8 mouse cellular contexts compared by ENCODE assay signal in genomic region chr3:45379972-45380761, GRCm38 (mm10). TPM values are rescaled to one million over a fixed set of nuclear protein-coding genes. Genes with fewer than 3 reads are reported as not detected.
DNase-seq lines count a peak whose midpoint lies in the region; ATAC-seq and TF ChIP-seq lines count a peak whose summit lies in the region.

No protein-coding gene starts in this region.

- DNase-seq in frontal cortex, postnatal 36 days (ENCODE audit: low spot score in 2 of 2) = no peak
- peak; percentile 12 for DNase-seq in ovary, postnatal 36 days (ENCODE audit: low spot score)
- no peak for DNase-seq in ovary, postnatal 14 days (ENCODE audit: low spot score)
- peak; percentile 38 to 42 for DNase-seq in frontal cortex, postnatal 14 days (ENCODE audit: low spot score in 2 of 2)
- peak; percentile 64 for DNase-seq in limb, embryonic 10.5 days (ENCODE audit: low spot score)
- no peak for DNase-seq in thymus, postnatal 14 days

- no peak for TF ChIP-seq CTCF in olfactory bulb, adult 2 months (IDR thresholded peaks at IDR 0.05; ENCODE audit: insufficient read depth, low read depth, low read length)

- H3K27me3 ChIP-seq in limb, embryonic 10.5 days (ENCODE audit: low read depth, poor library complexity, severe bottlenecking) = peaks cover 61% of the 10 kb centered on the region

- no peaks in the 10 kb centered on the region for H3K9me3 ChIP-seq in limb, embryonic 10.5 days (replicated peaks)

- peak; percentile 0; the same call in 1 of the 2 replicates for ATAC-seq in frontal cortex, adult (ENCODE audit: low TSS enrichment)

- H3K36me3 ChIP-seq in limb, embryonic 10.5 days = no peaks in the 10 kb centered on the region

- whole genome bisulfite sequencing in limb, embryonic 10.5 days = 2% methylated on average over 55 of the region's 55 CpGs
- under 1% methylated on average over 55 of the region's 55 CpGs for WGBS in olfactory bulb, adult 2 months

- peak overlapping the region; percentile 70 for H3K4me3 ChIP-seq in limb, embryonic 10.5 days
- peak overlapping the region; percentile 88 for H3K4me3 ChIP-seq in olfactory bulb, adult 2 months (ENCODE audit: insufficient read depth, low read depth, low read length)

- no peak overlapping the region for H3K27ac ChIP-seq in limb, embryonic 10.5 days
- H3K27ac ChIP-seq in olfactory bulb, adult 2 months (ENCODE audit: insufficient read depth, low read depth, low read length) = peak overlapping the region; percentile 80

- H3K4me1 ChIP-seq in limb, embryonic 10.5 days = peaks cover 45% of the 10 kb centered on the region
- peaks cover 4% of the 10 kb centered on the region; the same call in 1 of the 2 replicates for H3K4me1 ChIP-seq in olfactory bulb, adult 2 months (ENCODE audit: control insufficient read depth, insufficient read depth, low read length)

- TF ChIP-seq POLR2A in olfactory bulb, adult 2 months (IDR thresholded peaks at IDR 0.05; ENCODE audit: insufficient read depth, low read depth, low read length) = no peak

RNA-seq across cellular contexts. Expression of gene Pcdh10, which starts 2.0 kb away (rescaled TPM):
- polyA plus RNA-seq in limb, embryonic 10.5 days (2016; fragmentation: Nextera tagmentation; extraction: Ambion mirVana) = 1.7 and 5.9 TPM in 2 replicates
- 71.0 and 164 TPM in 2 replicates for polyA plus RNA-seq in olfactory bulb, adult 2 months (2012; ENCODE audit: insufficient read depth, insufficient read length, low replicate concordance, missing spikeins)

Comparison
In these comparisons a context has a peak if more than half of its experiments do, and no peak if none do; other contexts are left out.
1. DNase-seq: peak in ovary, postnatal 36 days (single experiment), frontal cortex, postnatal 14 days (2 of 2) and limb, embryonic 10.5 days (single experiment); none in frontal cortex, postnatal 36 days (0 of 2), ovary, postnatal 14 days (single experiment) and thymus, postnatal 14 days (single experiment).
2. RNA of gene Pcdh10, which starts 2.0 kb away (polyA plus RNA-seq): 71.0 to 164 TPM in olfactory bulb, adult 2 months; 1.7 to 5.9 TPM in limb, embryonic 10.5 days; every median in the first group is over 10 times any median in the second.